Mouse (Mus musculus) testis, adult 2 months (tissue): ENCODE measurements around the gene Cdon. TPM values are rescaled to one million over a fixed set of nuclear protein-coding genes. Genes with fewer than 3 reads are reported as not detected.

Source experiments
- H3K27ac ChIP-seq: fragments of 200-500 bp; 2 replicates; pipeline ENCODE4 v1.5.1; 2012; ENCODE audit warnings: low read depth, low read length; ENCODE audit not compliant: control insufficient read depth, insufficient read depth
- H3K27me3 ChIP-seq: fragments of 200-500 bp; 2 replicates; pipeline ENCODE4 v1.6.1; 2012; ENCODE audit warnings: mild to moderate bottlenecking, low read length, moderate library complexity; ENCODE audit not compliant: control insufficient read depth, insufficient read depth
- H3K36me3 ChIP-seq: fragments of 200-500 bp; 2 replicates; pipeline ENCODE4 v1.6.1; 2012; ENCODE audit warnings: mild to moderate bottlenecking, low read length; ENCODE audit not compliant: control insufficient read depth, insufficient read depth
- H3K4me1 ChIP-seq: fragments of 200-500 bp; 2 replicates; pipeline ENCODE4 v1.6.1; 2012; ENCODE audit warnings: low read length; ENCODE audit not compliant: control insufficient read depth, insufficient read depth
- H3K4me3 ChIP-seq: fragments of 200-500 bp; 2 replicates; pipeline ENCODE4 v1.5.1; 2012; ENCODE audit warnings: low read depth, mild to moderate bottlenecking, low read length, moderate library complexity, mixed read lengths; ENCODE audit not compliant: control insufficient read depth
- CTCF ChIP-seq: fragments of 200-500 bp; IDR thresholded peaks from 2 replicates; pipeline ENCODE4 v1.5.1; 2012; ENCODE audit warnings: low read depth, mild to moderate bottlenecking, inconsistent platforms, low read length, moderate library complexity; ENCODE audit not compliant: control insufficient read depth, insufficient read depth, insufficient replicate concordance
- POLR2A ChIP-seq: fragments of 200-500 bp; IDR thresholded peaks from 2 replicates; pipeline ENCODE4 v1.6.1; 2012; ENCODE audit warnings: low read depth, mild to moderate bottlenecking, inconsistent platforms, low read length, moderate library complexity; ENCODE audit not compliant: control insufficient read depth
- polyA plus RNA-seq: library from polyadenylated mRNA; depleted of rRNA; stranded (reverse); fragments of >200 nt; gene quantifications from 2 replicates; pipeline ENCODE4 v1.2.3, GENCODE M21; 2012; rRNA removed

The Cdon gene
- polyA plus RNA-seq, 1 experiment = 2.0 TPM

DNA sequence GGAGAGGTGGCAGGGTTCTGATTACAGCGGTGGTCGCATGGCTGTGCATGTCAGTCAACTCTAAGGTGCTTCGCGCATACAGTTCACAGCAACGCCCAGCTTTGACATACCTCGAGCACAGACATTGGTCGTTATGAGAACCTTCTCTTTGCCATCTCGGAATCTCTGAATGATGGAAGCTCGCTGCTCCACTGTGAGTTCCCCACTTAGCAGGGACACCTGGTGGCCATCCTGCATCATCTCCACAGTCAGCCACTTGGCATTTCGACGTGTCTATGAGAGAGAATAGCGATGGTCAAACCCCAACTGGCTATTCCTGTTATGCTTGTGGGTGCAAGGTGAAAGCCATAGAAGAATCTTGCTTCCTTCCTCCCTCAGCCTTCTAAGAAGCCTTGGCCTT is 124.8 kb downstream of the Cdon start:
- H3K4me3 ChIP-seq = no peak overlapping the region
- no peak; the same call in 1 of the 2 replicates for TF ChIP-seq CTCF
- no peak for TF ChIP-seq POLR2A
- peaks cover 3% of the 10 kb centered on the region for H3K36me3 ChIP-seq
- no peaks in the 10 kb centered on the region for H3K27me3 ChIP-seq
- no peaks in the 10 kb centered on the region for H3K4me1 ChIP-seq
- no peak overlapping the region for H3K27ac ChIP-seq

GRCm38 (mm10) chr9:35546745-35547144 is 125.8 kb downstream of the Cdon start:
- no peaks in the 10 kb centered on the region for H3K4me1 ChIP-seq

DNA sequence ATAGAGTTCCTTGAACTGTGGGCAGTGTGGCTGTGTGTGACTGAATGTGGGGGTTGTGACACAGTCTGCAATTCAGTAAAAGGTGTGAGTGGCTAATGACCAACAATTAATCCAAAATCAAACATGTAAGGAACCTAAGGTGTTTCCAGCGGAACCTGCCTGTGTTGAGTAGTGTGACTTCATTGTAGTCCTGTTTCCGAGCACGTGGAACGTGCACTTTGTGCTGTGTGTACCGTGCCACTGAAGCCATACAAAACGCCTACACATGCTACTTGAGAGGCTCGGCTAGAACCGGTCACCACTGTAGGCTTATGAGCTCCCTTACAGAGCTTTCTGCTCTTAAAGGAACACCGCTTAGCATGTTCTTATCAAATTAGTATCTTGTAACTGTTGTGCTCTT is 127.5 kb downstream of the Cdon start:
- Histone ChIP-seq H3K4me1 (no peaks in the 10 kb centered on the region), H3K27me3 (no peaks in the 10 kb centered on the region), H3K27ac (no peak overlapping the region), H3K4me3 (no peak overlapping the region), H3K36me3 (no peaks in the 10 kb centered on the region; the same call in none of the 2 replicates)
- no peak for TF ChIP-seq CTCF
- TF ChIP-seq POLR2A = no peak

More at GRCm38 (mm10) chr9:35546745-35547144, 125.8 kb downstream of the Cdon start:
- H3K4me3 ChIP-seq = no peak overlapping the region
- H3K36me3 ChIP-seq = no peaks in the 10 kb centered on the region; the same call in none of the 2 replicates
- no peaks in the 10 kb centered on the region for H3K27me3 ChIP-seq
- no peak for TF ChIP-seq CTCF
- TF ChIP-seq POLR2A = no peak
- no peak overlapping the region for H3K27ac ChIP-seq

DNA sequence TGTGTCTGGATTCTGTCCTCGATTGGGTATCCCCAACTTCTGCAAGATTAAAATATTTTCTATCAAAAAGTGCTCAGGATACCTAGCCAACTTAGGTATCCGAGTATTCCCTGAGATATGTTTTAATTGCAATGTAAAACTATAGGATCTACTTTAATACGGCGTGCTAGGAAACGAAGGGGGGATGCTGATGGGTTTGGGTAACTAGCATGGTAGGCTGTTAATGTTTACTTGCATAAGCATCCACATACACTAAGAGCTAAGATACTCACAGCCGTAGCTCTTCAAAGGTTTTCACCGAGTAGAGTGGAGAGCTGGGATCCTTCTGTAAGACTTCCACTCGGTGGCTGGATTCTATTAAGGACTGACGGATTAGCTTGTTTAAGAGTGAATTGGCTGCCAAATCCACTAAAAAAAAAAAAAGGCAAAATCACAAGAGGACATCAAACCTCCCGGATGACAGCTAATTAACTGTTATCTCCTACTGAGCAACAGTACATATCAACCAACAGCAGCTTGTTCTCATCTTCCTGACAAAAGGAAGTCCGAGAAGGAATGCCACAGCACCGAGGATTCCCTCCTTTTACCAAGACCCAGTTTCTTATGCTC is 135.7 kb downstream of the Cdon start:
- Histone ChIP-seq H3K4me3 (no peak overlapping the region), H3K27ac (no peak overlapping the region), H3K4me1 (peaks cover under 1% of the 10 kb centered on the region; the same call in 1 of the 2 replicates), H3K36me3 (peaks cover 4% of the 10 kb centered on the region), H3K27me3 (no peaks in the 10 kb centered on the region)
- TF ChIP-seq CTCF (no peak), POLR2A (no peak)

Other genes with a start within 250 kb of the Cdon start
- gene Dcps, start 245.1 kb upstream of the Cdon start, polyA plus RNA-seq = 16.7 and 17.0 TPM in 2 replicates
- gene Srpr, start 221.0 kb upstream of the Cdon start, polyA plus RNA-seq = 49.5 and 55.2 TPM in 2 replicates
- gene Tirap, start 220.8 kb upstream of the Cdon start, polyA plus RNA-seq = 2.6 and 4.0 TPM in 2 replicates
- 23.3 and 27.5 TPM in 2 replicates for gene Foxred1, start 210.1 kb upstream of the Cdon start, polyA plus RNA-seq
- 78.5 and 79.5 TPM in 2 replicates for gene Fam118b, start 153.3 kb upstream of the Cdon start, polyA plus RNA-seq
- 4.7 and 5.2 TPM in 2 replicates for gene Rpusd4, start 153.3 kb upstream of the Cdon start, polyA plus RNA-seq
- not detected in 2 replicates for gene Gm1113, start 97.1 kb downstream of the Cdon start, polyA plus RNA-seq
- gene Ddx25, start 137.4 kb downstream of the Cdon start, polyA plus RNA-seq = 63.9 and 71.2 TPM in 2 replicates
- gene Pus3, start 137.5 kb downstream of the Cdon start, polyA plus RNA-seq = 2.8 and 3.5 TPM in 2 replicates
- 1.1 and 2.3 TPM in 2 replicates for gene Pate2, start 149.2 kb downstream of the Cdon start, polyA plus RNA-seq
- 39.7 and 41.8 TPM in 2 replicates for gene Hyls1, start 149.3 kb downstream of the Cdon start, polyA plus RNA-seq
- gene Pate4, start 190.8 kb downstream of the Cdon start, polyA plus RNA-seq = 0.10 TPM in 1 of 2 replicates, not detected in the other
- gene Pate3, start 227.1 kb downstream of the Cdon start, polyA plus RNA-seq = 0.54 TPM in 1 of 2 replicates, not detected in the other